Mouse (Mus musculus) heart, adult 2 months (tissue): Measurements from ENCODE around the gene Rora. TPM values are rescaled to one million over a fixed set of nuclear protein-coding genes. Genes with fewer than 3 reads are reported as not detected.
A peak's percentile ranks its signal among the peaks of the same experiment; 100 is the strongest.

ENCODE experiments used
- DNase-seq, 2 experiments: peaks; one replicate each; pipeline ENCODE4 v3.0.0; 2021
- H3K27ac ChIP-seq: fragments of 200-600 bp; 2 replicates; pipeline ENCODE4 v1.8.1; 2022
- H3K27me3 ChIP-seq: fragments of 200-500 bp; 2 replicates; pipeline ENCODE4 v1.6.1; 2012; ENCODE audit warnings: mild to moderate bottlenecking, low read length, inconsistent platforms, mixed read lengths; ENCODE audit not compliant: control insufficient read depth, insufficient read depth
- H3K36me3 ChIP-seq: fragments of 200-500 bp; 2 replicates; pipeline ENCODE4 v1.6.1; 2012; ENCODE audit warnings: low read length, inconsistent platforms; ENCODE audit not compliant: control insufficient read depth, insufficient read depth
- H3K4me1 ChIP-seq: fragments of 200-500 bp; 2 replicates; pipeline ENCODE4 v1.6.1; 2011; ENCODE audit warnings: low read length; ENCODE audit not compliant: control insufficient read depth, insufficient read depth
- H3K4me3 ChIP-seq: fragments of 200-600 bp; 2 replicates; pipeline ENCODE4 v1.8.1; 2022
- H3K79me2 ChIP-seq: fragments of 200-500 bp; replicated peaks from 2 replicates; pipeline ENCODE4 v1.6.1; 2012; ENCODE audit warnings: mild to moderate bottlenecking, inconsistent platforms, low read length, moderate library complexity, mixed read lengths; ENCODE audit not compliant: control insufficient read depth, insufficient read depth
- H3K9ac ChIP-seq: fragments of 200-500 bp; 2 replicates; pipeline ENCODE4 v1.6.1; 2012; ENCODE audit warnings: low read depth, mild to moderate bottlenecking, control low read depth, inconsistent platforms, low read length, mixed read lengths
- CTCF ChIP-seq: fragments of 200-600 bp; IDR thresholded peaks from 2 replicates; pipeline ENCODE4 v1.8.1; 2022; ENCODE audit warnings: antibody characterized with exemption, mild to moderate bottlenecking, moderate library complexity
- EP300 ChIP-seq: fragments of 200-500 bp; IDR thresholded peaks from 2 replicates; pipeline ENCODE4 v1.6.1; 2011; ENCODE audit warnings: low read depth, low read length, control low read depth; ENCODE audit not compliant: insufficient read depth
- POLR2A ChIP-seq: fragments of 200-500 bp; IDR thresholded peaks from 2 replicates; pipeline ENCODE4 v1.6.1; 2011; ENCODE audit warnings: mild to moderate bottlenecking, low read depth, low read length, control low read depth; ENCODE audit not compliant: insufficient read depth
- WGBS: fragments of 180-500 bp; shearing (Covaris S2); methylation state at CpG from one replicate; pipeline ENCODE4 v1.1.7; 2018; 5-methylcytosine and 5-hydroxymethylcytosine counted together
- intact Hi-C: fragments of 180-260 bp; cut with DNase I; formaldehyde crosslinking; loops from one replicate; pipeline ENCODE4 v1.15.1; 2025
- polyA plus RNA-seq: library from polyadenylated mRNA; depleted of rRNA; stranded (reverse); fragments of >200 nt; gene quantifications from 2 replicates; pipeline ENCODE4 v1.2.3, GENCODE M21; 2012
- total RNA-seq, 2 experiments: library from RNA; stranded (reverse); gene quantifications; 2 replicates each; pipeline ENCODE4 v1.2.3; 2021

The Rora gene
- total and polyA plus RNA-seq, 3 experiments, result 6.7 to 28.9 (median 21.6) TPM

DNA sequence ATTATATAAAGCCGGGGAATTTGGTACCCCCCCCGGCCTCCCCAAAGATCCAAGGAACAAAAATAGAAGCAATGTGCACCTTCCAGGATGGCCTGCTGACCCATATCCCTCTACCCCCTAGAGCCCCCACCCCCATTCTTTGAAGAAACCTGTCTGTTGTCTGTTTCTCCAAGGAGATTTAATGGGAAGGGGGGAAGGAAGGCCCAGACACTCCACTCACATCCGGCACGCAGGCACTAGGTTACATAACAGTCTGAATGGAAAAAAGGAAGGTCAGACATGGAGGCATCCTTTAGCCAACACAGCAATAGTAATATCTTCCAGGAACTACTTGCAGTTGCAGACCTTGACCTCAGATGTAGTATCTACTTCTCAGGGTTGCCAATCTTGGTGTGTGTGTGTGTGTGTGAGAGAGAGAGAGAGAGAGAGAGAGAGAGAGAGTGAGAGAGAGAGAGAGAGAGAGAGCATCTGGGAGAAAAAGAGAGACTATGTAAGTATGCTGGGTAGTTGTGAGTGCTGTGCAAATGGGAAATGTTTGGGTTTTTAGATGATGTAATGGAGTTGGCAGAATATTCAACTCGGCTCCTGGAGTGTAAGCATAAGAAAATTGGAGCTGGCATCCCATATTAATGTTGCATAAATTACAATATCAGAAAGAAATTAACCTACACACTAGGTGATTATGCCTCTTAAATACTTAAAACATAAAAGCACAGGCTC is 2.6 kb downstream of the Rora start:
- Histone ChIP-seq H3K4me1 (peaks cover 5% of the 10 kb centered on the region), H3K27ac (peak overlapping the region; percentile 0; the same call in 1 of the 2 replicates), H3K79me2 (no peaks in the 10 kb centered on the region), H3K9ac (no peak overlapping the region), H3K27me3 (no peaks in the 10 kb centered on the region), H3K36me3 (peaks cover 2% of the 10 kb centered on the region; the same call in 1 of the 2 replicates), H3K4me3 (peak overlapping the region; percentile 92; the same call in 1 of the 2 replicates)
- intact Hi-C loops, result no loop called here
- DNase-seq, result no peak
- TF ChIP-seq POLR2A (no peak), EP300 (0 out of 2 replicates have a peak, but pooled peaks have one; percentile 7)
- WGBS, result 33% methylated on average over 5 of the region's 5 CpGs

DNA sequence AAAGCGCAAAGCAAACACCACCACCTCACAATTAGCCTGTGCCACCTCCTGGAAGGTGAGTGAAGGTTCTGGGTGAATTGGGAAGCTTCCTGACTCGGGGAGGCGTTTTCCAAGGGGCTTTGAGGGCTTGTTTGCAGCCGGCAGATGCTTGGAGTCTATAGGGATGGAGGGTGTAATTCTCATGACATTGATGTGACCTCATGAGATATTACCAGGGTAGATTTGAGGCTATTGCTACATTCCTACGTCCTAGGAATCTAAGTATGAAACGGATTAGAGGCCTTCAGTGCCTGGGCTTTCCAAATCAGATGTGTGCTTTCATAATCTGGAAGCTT is 3.2 kb downstream of the Rora start:
- Histone ChIP-seq H3K4me3 (no peak overlapping the region), H3K4me1 (peaks cover 5% of the 10 kb centered on the region), H3K9ac (no peak overlapping the region), H3K79me2 (no peaks in the 10 kb centered on the region), H3K36me3 (peaks cover 2% of the 10 kb centered on the region; the same call in 1 of the 2 replicates), H3K27ac (no peak overlapping the region), H3K27me3 (no peaks in the 10 kb centered on the region)
- no peak for DNase-seq
- no peak for TF ChIP-seq POLR2A
- intact Hi-C loops, result no loop called here
- WGBS, result 65% methylated on average over 6 of the region's 6 CpGs

- intact Hi-C loops, result no loop called here
- Histone ChIP-seq H3K27me3 (no peaks in the 10 kb centered on the region), H3K9ac (no peak overlapping the region), H3K4me1 (peaks cover 6% of the 10 kb centered on the region), H3K36me3 (peaks cover 3% of the 10 kb centered on the region), H3K27ac (no peak overlapping the region), H3K4me3 (no peak overlapping the region), H3K79me2 (peaks cover 2% of the 10 kb centered on the region; the same call in 1 of the 2 replicates)
- WGBS, result 93% methylated on average over 3 of the region's 3 CpGs
- no peak for DNase-seq
- TF ChIP-seq POLR2A (no peak), EP300 (no peak), CTCF (no peak)
These were observed 17.1 kb downstream of the Rora start for GRCm38 (mm10) chr9:68670731-68671130.

DNA sequence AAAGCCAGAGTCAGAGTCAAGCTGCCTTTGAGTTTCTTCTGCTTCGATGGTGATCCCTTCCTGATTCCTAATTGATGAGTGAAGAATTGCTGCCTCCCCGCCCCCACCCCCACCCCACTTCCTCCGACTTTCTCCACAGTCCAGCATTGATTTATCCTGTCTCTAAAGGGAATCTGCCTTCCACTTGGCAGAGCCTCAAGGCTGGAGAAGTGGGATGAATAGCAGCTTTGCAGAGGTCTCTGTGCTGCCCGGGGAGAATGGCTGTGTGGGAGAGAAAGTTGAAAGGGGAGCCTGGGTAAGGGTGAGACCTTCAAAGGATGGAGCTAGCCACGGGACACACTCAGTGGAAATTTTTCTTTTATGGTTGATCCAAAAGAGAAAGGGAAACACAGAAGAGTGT is 18.9 kb downstream of the Rora start:
- WGBS, result 44% methylated on average over 5 of the region's 5 CpGs
- TF ChIP-seq EP300 (no peak), CTCF (no peak), POLR2A (no peak)
- DNase-seq, result no peak
- Histone ChIP-seq H3K4me3 (no peak overlapping the region), H3K27ac (no peak overlapping the region), H3K27me3 (no peaks in the 10 kb centered on the region), H3K4me1 (peaks cover 6% of the 10 kb centered on the region), H3K79me2 (peaks cover 2% of the 10 kb centered on the region; the same call in 1 of the 2 replicates), H3K9ac (no peak overlapping the region), H3K36me3 (peaks cover 3% of the 10 kb centered on the region)
- intact Hi-C loops, result no loop called here

DNA sequence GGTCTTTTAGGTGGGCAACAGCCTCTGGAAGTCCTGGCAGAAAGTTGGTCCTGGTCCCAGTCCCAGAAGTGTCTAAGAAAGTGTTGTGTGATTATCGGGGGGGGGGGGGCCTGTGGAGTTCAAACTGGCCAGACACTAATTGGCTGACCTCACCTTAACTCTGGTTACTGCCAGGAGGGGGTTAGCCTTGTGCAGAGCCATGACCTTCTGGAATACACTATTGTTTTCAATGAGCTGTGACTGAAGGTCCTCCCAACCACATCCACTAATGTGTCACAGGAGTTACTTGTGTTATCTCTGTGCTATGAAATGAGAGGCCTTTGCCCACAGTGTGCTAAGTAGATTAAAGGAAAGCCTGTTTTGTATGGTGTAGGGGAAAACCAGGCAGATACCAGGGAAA is 19.6 kb downstream of the Rora start:
- WGBS, result 42% methylated on average over 1 of the region's 1 CpGs

GRCm38 (mm10) chr9:68679871-68680374 is 26.3 kb downstream of the Rora start:
- no peak overlapping the region for H3K27ac ChIP-seq
- WGBS, result 66% methylated on average over 12 of the region's 12 CpGs
- DNase-seq, result no peak
- intact Hi-C loops, result no loop called here
- no peak for TF ChIP-seq EP300
- no peak for TF ChIP-seq CTCF
- no peaks in the 10 kb centered on the region for H3K27me3 ChIP-seq
- H3K4me1 ChIP-seq, result peaks cover 8% of the 10 kb centered on the region
- no peak overlapping the region for H3K9ac ChIP-seq
- H3K79me2 ChIP-seq, result no peaks in the 10 kb centered on the region
- no peak overlapping the region for H3K4me3 ChIP-seq
- H3K36me3 ChIP-seq, result no peaks in the 10 kb centered on the region

More for the DNA sequence above, 19.6 kb downstream of the Rora start:
- TF ChIP-seq EP300 (no peak), CTCF (no peak), POLR2A (no peak)
- H3K36me3 ChIP-seq, result peaks cover 3% of the 10 kb centered on the region
- H3K4me3 ChIP-seq, result no peak overlapping the region
- H3K4me1 ChIP-seq, result peaks cover 6% of the 10 kb centered on the region
- H3K27me3 ChIP-seq, result no peaks in the 10 kb centered on the region
- no peak for DNase-seq
- intact Hi-C loops, result no loop called here
- no peak overlapping the region for H3K9ac ChIP-seq
- H3K27ac ChIP-seq, result no peak overlapping the region
- H3K79me2 ChIP-seq, result peaks cover 2% of the 10 kb centered on the region; the same call in 1 of the 2 replicates
